Mouse (Mus musculus): Measurements from ENCODE around the gene Lgals3. TPM values are rescaled to one million over a fixed set of nuclear protein-coding genes. Genes with fewer than 3 reads are reported as not detected.

The Lgals3 gene
- polyA plus RNA-seq, 1 experiment: not detected

DNA sequence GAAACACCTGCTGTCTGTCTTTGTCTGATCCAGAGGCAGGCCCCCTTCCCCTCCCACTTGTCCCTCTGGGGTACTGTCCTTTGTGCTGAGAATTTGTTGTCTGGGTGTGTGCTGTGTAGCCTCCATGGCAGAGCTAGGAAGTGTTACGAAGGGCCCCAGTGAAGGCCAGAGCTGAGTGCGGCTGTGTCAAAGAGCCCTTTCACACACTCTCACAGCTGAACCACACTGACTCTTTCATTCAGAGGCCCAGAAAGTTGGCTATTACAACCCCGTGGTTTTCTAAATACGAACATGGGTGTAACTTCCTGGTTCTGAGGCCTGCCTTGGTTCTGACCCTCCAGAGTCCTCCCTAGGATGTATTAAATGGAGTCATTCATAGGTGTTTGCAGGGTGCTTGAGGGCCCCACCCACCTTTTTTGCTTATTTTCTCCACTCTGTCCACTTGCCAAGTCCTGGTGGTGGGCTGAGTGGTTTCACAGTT, 25.7 kb upstream of the Lgals3 start:
- Histone ChIP-seq H3K4me3 (ENCODE audit: insufficient read depth, low read depth, low read length) (no peak overlapping the region), H3K4me1 (ENCODE audit: control insufficient read depth, insufficient read depth, low read length) (no peaks in the 10 kb centered on the region), H3K27ac (ENCODE audit: insufficient read depth, low read depth, low read length) (no peak overlapping the region)
- WGBS: 77% methylated on average over 4 of the region's 4 CpGs
- TF ChIP-seq POLR2A (IDR thresholded peaks at IDR 0.05; ENCODE audit: insufficient read depth, low read depth, low read length) (no peak), CTCF (IDR thresholded peaks at IDR 0.05; ENCODE audit: insufficient read depth, low read depth, low read length) (no peak)

DNA sequence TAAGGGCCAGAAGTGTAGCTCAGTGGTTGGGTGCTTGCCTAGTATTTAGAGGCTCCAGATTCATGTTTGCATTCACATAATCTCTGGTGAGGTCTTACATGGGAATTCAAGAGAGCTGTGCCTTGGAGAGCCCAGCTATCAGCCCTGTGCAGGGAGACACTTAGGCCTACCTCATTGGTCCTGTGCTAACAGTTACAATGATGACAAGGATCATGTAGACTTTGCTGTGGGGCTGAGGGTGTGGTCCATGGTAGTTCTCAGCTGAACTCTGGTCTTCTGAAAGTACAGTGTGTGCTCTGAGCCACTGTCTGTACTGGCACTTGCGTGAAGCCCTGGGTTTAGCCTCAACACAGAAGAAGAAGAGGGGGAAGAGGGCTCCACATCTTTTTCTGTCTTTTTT, 20.8 kb upstream of the Lgals3 start:
- WGBS: 100% methylated on average over 1 of the region's 1 CpGs
- no peak overlapping the region for H3K27ac ChIP-seq (ENCODE audit: insufficient read depth, low read depth, low read length)
- no peak overlapping the region for H3K4me3 ChIP-seq (ENCODE audit: insufficient read depth, low read depth, low read length)
- no peak for TF ChIP-seq CTCF (IDR thresholded peaks at IDR 0.05; ENCODE audit: insufficient read depth, low read depth, low read length)
- H3K4me1 ChIP-seq (ENCODE audit: control insufficient read depth, insufficient read depth, low read length): no peaks in the 10 kb centered on the region

DNA sequence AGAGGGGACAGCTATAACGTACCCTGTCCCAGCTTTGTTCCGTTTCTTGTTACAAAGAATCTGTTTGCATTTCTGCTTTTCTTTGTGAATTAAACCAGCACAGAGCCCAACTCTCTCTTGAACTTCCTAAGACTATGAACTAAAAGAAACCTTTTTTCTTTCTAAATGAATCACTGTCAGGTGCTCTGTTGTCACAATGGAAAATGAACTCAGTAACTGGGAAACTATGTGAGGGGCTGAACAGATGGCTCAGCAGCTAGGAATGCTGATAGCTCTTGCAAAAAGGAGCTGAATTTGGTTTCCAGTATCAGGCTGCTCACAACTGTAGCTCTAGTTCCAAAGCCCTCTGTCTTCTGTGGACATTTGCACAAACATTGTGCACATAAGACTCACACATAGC, 16.6 kb upstream of the Lgals3 start:
- no peak for TF ChIP-seq CTCF (IDR thresholded peaks at IDR 0.05; ENCODE audit: insufficient read depth, low read depth, low read length)
- no peak for TF ChIP-seq POLR2A (IDR thresholded peaks at IDR 0.05; ENCODE audit: insufficient read depth, low read depth, low read length)
- 63% methylated on average over 2 of the region's 2 CpGs for WGBS
- no peaks in the 10 kb centered on the region for H3K4me1 ChIP-seq (ENCODE audit: control insufficient read depth, insufficient read depth, low read length)
- no peak overlapping the region for H3K27ac ChIP-seq (ENCODE audit: insufficient read depth, low read depth, low read length)
- H3K4me3 ChIP-seq (ENCODE audit: insufficient read depth, low read depth, low read length): no peak overlapping the region

DNA sequence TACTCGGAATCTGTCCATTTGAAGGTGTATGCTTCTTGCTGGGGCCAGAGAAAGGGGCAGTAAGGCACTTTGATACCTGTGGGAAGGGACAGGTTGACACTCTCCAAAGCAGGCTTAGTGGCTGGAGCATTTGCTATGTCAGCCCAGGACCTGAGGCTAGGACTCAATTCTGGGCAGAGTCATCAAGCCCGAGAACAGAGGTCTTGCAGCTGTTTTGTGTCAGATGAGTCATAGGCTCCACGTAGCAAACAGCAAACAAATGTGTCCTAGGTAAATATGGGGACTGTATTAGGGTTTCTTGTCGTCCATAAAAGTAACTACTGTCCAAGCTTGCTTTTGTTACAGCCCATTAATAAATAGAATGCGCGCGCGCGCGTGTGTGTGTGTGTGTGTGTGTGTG, 15.3 kb upstream of the Lgals3 start:
- 86% methylated on average over 10 of the region's 10 CpGs for WGBS
- TF ChIP-seq POLR2A (IDR thresholded peaks at IDR 0.05; ENCODE audit: insufficient read depth, low read depth, low read length) (no peak), CTCF (IDR thresholded peaks at IDR 0.05; ENCODE audit: insufficient read depth, low read depth, low read length) (no peak)
- no peak overlapping the region for H3K4me3 ChIP-seq (ENCODE audit: insufficient read depth, low read depth, low read length)
- no peaks in the 10 kb centered on the region for H3K4me1 ChIP-seq (ENCODE audit: control insufficient read depth, insufficient read depth, low read length)
- no peak overlapping the region for H3K27ac ChIP-seq (ENCODE audit: insufficient read depth, low read depth, low read length)

DNA sequence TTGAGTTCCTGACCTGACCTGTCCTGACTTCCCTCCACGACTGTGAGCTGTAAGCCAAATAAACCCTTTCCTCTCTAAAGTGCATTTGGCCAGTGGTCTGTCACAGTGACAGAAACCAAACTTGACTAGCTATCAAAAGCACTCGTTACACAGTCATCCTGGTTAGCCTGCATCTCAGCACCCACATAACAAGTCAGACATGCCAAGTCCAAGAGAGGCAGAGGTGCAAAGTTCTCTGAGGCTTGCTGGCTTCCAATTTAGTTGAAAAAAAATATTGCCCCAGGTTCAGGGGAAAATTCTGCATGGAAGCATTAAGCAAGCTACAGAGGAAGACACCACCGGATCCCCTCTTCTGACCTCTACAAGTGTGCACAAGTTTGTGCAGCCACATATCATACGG, 14.3 kb upstream of the Lgals3 start:
- no peak overlapping the region for H3K27ac ChIP-seq (ENCODE audit: insufficient read depth, low read depth, low read length)
- no peak overlapping the region for H3K4me3 ChIP-seq (ENCODE audit: insufficient read depth, low read depth, low read length)
- no peaks in the 10 kb centered on the region for H3K4me1 ChIP-seq (ENCODE audit: control insufficient read depth, insufficient read depth, low read length)
- WGBS: 87% methylated on average over 4 of the region's 4 CpGs
- TF ChIP-seq POLR2A (IDR thresholded peaks at IDR 0.05; ENCODE audit: insufficient read depth, low read depth, low read length) (no peak), CTCF (IDR thresholded peaks at IDR 0.05; ENCODE audit: insufficient read depth, low read depth, low read length) (no peak)

DNA sequence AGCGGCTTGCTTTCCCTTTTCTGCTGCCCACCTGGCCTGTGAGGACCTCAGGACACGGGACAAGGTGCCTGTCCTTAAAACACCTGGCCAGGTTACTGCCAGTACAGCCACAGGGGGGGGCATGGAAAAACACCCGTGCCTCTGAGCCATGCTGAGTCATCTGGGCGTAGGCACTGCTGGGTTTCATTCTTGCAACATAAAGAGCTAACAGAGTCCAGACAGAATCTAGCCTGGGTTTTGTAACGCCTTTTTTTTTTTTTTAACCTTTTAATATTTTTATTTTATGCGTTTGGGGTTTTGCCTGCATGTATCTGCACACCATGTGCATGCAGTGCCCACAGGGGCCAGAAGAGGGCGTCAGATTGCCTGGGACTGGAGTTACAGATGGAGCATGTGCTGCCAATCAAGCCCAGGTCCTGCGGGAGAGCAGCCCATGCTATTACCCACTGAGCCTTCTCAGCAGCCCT, 13.4 kb upstream of the Lgals3 start:
- TF ChIP-seq POLR2A (IDR thresholded peaks at IDR 0.05; ENCODE audit: insufficient read depth, low read depth, low read length) (no peak), CTCF (IDR thresholded peaks at IDR 0.05; ENCODE audit: insufficient read depth, low read depth, low read length) (no peak)
- Histone ChIP-seq H3K4me1 (ENCODE audit: control insufficient read depth, insufficient read depth, low read length) (no peaks in the 10 kb centered on the region), H3K27ac (ENCODE audit: insufficient read depth, low read depth, low read length) (no peak overlapping the region), H3K4me3 (ENCODE audit: insufficient read depth, low read depth, low read length) (no peak overlapping the region)
- 68% methylated on average over 8 of the region's 8 CpGs for WGBS

DNA sequence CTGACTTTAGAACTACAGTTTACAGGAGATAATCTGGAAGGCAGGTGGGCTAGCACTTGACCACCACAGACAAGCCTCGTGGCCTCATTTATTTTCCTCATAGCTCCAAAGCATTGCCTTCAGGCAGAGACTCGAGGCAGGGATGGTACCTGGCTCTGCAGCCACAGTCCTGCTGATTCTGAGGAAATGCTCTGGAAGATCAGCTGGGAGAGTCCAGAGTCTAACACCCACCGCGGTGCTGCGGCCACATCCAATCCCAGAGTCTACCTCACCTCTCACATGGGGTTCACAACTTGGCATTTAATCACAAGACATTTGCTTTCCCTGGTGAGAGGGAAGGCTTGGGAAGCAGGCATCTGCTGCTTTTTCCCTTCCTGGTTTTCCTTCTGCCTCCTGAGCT, 12.6 kb upstream of the Lgals3 start:
- no peaks in the 10 kb centered on the region for H3K4me1 ChIP-seq (ENCODE audit: control insufficient read depth, insufficient read depth, low read length)
- no peak for TF ChIP-seq POLR2A (IDR thresholded peaks at IDR 0.05; ENCODE audit: insufficient read depth, low read depth, low read length)
- TF ChIP-seq CTCF (IDR thresholded peaks at IDR 0.05; ENCODE audit: insufficient read depth, low read depth, low read length): no peak
- no peak overlapping the region for H3K27ac ChIP-seq (ENCODE audit: insufficient read depth, low read depth, low read length)
- WGBS: 86% methylated on average over 5 of the region's 5 CpGs
- H3K4me3 ChIP-seq (ENCODE audit: insufficient read depth, low read depth, low read length): no peak overlapping the region

DNA sequence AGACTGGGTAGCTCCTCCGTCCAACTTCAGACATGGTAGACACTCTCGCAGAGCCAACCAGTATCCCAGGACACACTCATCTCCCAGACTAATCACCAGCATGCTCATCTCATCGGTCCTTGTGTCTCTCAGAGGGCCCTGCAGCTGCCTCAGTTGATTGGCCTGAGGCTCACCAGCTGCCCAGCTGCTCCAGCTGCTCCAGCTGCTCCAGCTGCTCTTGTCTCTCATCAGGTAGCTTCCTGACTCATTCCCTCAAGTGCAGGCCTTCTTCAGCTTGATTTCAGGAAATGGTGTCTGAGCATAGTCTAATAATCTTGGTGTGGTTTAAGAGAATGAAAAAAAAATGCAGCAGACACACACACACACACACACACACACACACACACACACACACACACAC, 10.9 kb upstream of the Lgals3 start:
- H3K4me3 ChIP-seq (ENCODE audit: insufficient read depth, low read depth, low read length): no peak overlapping the region
- H3K4me1 ChIP-seq (ENCODE audit: control insufficient read depth, insufficient read depth, low read length): no peaks in the 10 kb centered on the region
- no peak overlapping the region for H3K27ac ChIP-seq (ENCODE audit: insufficient read depth, low read depth, low read length)
- TF ChIP-seq POLR2A (IDR thresholded peaks at IDR 0.05; ENCODE audit: insufficient read depth, low read depth, low read length) (no peak), CTCF (IDR thresholded peaks at IDR 0.05; ENCODE audit: insufficient read depth, low read depth, low read length) (no peak)
- 93% methylated on average over 3 of the region's 3 CpGs for WGBS

DNA sequence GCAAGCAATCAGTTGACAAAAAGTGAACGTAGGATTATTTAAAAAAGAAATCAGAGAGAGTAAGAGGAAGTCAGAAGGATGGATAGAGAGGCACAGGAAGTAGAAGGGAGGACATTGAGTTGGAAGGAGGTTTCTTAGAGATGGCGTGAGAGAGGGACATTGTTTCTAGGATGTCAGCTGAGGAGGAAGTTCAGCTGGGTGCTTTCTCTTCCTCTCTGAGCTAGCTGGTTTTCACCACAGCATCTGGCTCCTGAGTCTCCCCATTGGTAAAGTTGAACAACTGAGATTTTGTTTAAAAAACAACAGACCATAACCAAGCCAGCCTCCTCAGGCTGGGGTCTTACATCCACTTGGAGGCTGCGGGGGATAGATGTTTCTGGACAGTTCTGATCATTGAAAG, 7.9 kb upstream of the Lgals3 start:
- no peak overlapping the region for H3K27ac ChIP-seq (ENCODE audit: insufficient read depth, low read depth, low read length)
- H3K4me1 ChIP-seq (ENCODE audit: control insufficient read depth, insufficient read depth, low read length): no peaks in the 10 kb centered on the region
- TF ChIP-seq CTCF (IDR thresholded peaks at IDR 0.05; ENCODE audit: insufficient read depth, low read depth, low read length) (no peak), POLR2A (IDR thresholded peaks at IDR 0.05; ENCODE audit: insufficient read depth, low read depth, low read length) (no peak)
- no peak overlapping the region for H3K4me3 ChIP-seq (ENCODE audit: insufficient read depth, low read depth, low read length)
- 80% methylated on average over 3 of the region's 3 CpGs for WGBS

DNA sequence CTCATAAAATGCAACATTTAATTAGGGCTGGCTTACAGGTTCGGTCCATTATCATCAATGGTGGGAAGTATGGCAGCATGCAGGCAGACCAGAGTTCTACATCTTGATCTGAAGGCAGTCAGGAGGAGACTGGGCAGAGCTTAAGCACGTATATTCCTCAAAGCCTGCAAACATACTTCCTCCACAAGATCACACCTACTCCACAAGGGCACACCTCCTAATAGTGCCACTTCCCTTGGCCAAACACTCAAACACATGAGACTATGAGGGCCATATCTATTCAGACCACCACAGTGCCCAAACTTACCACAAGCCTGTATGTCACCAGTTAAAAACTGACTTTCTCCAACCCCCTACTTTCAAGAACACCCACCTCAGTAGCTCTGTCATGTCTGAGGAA, 6.1 kb upstream of the Lgals3 start:
- TF ChIP-seq CTCF (IDR thresholded peaks at IDR 0.05; ENCODE audit: insufficient read depth, low read depth, low read length) (no peak), POLR2A (IDR thresholded peaks at IDR 0.05; ENCODE audit: insufficient read depth, low read depth, low read length) (no peak)
- no peak overlapping the region for H3K4me3 ChIP-seq (ENCODE audit: insufficient read depth, low read depth, low read length)
- H3K4me1 ChIP-seq (ENCODE audit: control insufficient read depth, insufficient read depth, low read length): peaks cover 7% of the 10 kb centered on the region; the same call in 1 of the 2 replicates
- 98% methylated on average over 2 of the region's 2 CpGs for WGBS
- H3K27ac ChIP-seq (ENCODE audit: insufficient read depth, low read depth, low read length): no peak overlapping the region

All from olfactory bulb, adult 2 months (tissue).